Mouse (Mus musculus) midbrain, postnatal 0 days (tissue): ENCODE measurements at regions not wholly inside any gene's neighbourhood (a gene's known extent, or its start where the extent isn't known, plus 50 kb on each side); places are given as distances from the start of the nearest gene placed in this dataset.

Source experiments
- ATAC-seq: fragments of 200-750 bp; cut with Nextera tagmentation; 2 replicates; pipeline ENCODE4 v1.8.0; 2017; ENCODE audit warnings: moderate number of reproducible peaks, mild to moderate bottlenecking, moderate TSS enrichment, moderate library complexity; ENCODE audit not compliant: low FRiP score
- DNase-seq: peaks from one replicate; pipeline ENCODE4 v3.0.0-alpha.2; 2015; ENCODE audit warnings: low spot score
- H3K27ac ChIP-seq: fragments of 300-500 bp; sonication (generic); 2 replicates; pipeline ENCODE4 v1.5.1; 2014; ENCODE audit warnings: low read depth, mild to moderate bottlenecking, low read length, mixed read lengths
- H3K27me3 ChIP-seq: fragments of 300-500 bp; sonication (generic); 2 replicates; pipeline ENCODE4 v1.6.1; 2014; ENCODE audit warnings: low read length, control low read depth, mixed read lengths; ENCODE audit not compliant: insufficient read depth
- H3K36me3 ChIP-seq: fragments of 300-500 bp; sonication (generic); 2 replicates; pipeline ENCODE4 v1.6.1; 2014; ENCODE audit warnings: low read length, control low read depth, mixed read lengths; ENCODE audit not compliant: insufficient read depth
- H3K4me1 ChIP-seq: fragments of 300-500 bp; sonication (generic); 2 replicates; pipeline ENCODE4 v1.6.1; 2014; ENCODE audit warnings: mild to moderate bottlenecking, control low read depth, antibody characterized with exemption, low read length, mixed read lengths; ENCODE audit not compliant: insufficient read depth
- H3K4me2 ChIP-seq: fragments of 300-500 bp; sonication (generic); 2 replicates; pipeline ENCODE4 v1.6.1; 2014; ENCODE audit warnings: low read depth, mild to moderate bottlenecking, low read length, mixed read lengths; ENCODE audit not compliant: poor library complexity, severe bottlenecking
- H3K4me3 ChIP-seq: fragments of 300-500 bp; sonication (generic); 2 replicates; pipeline ENCODE4 v1.5.1; 2014; ENCODE audit warnings: low read depth, mild to moderate bottlenecking, low read length, moderate library complexity
- H3K9ac ChIP-seq: fragments of 300-500 bp; sonication (generic); replicated peaks from 2 replicates; pipeline ENCODE4 v1.6.1; 2014; ENCODE audit warnings: mild to moderate bottlenecking, low read length, moderate library complexity, mixed read lengths; ENCODE audit not compliant: poor library complexity, severe bottlenecking
- H3K9me3 ChIP-seq: fragments of 300-500 bp; sonication (generic); 2 replicates; pipeline ENCODE4 v1.6.1; 2016; ENCODE audit warnings: low read length, control low read depth
- CTCF ChIP-seq: IDR thresholded peaks from 2 replicates; pipeline ENCODE4 v1.5.1; 2016; ENCODE audit warnings: antibody characterized with exemption, mild to moderate bottlenecking
- WGBS: fragments of 180-500 bp; shearing (Covaris S2); extraction: QIAGEN DNeasy Blood & Tissue Kit; methylation state at CpG from one replicate; pipeline ENCODE4 v1.1.7; 2014; 5-methylcytosine and 5-hydroxymethylcytosine counted together

- H3K27me3 ChIP-seq, result no peaks in the 10 kb centered on the region
- no peaks in the 10 kb centered on the region for H3K9me3 ChIP-seq
- no peak overlapping the region for H3K27ac ChIP-seq
- 90% methylated on average over 6 of the region's 6 CpGs for WGBS
- no peaks in the 10 kb centered on the region for H3K4me1 ChIP-seq
- ATAC-seq (no peak), DNase-seq (no peak)
- no peak overlapping the region for H3K4me2 ChIP-seq
- no peak overlapping the region for H3K4me3 ChIP-seq
- H3K9ac ChIP-seq, result no peak overlapping the region
- no peak for TF ChIP-seq CTCF
- no peaks in the 10 kb centered on the region for H3K36me3 ChIP-seq
Observed at GRCm38 (mm10) chr17:64382894-64383293, 51.2 kb upstream of the Pja2 start.

- no peaks in the 10 kb centered on the region for H3K9me3 ChIP-seq
- DNase-seq (no peak), ATAC-seq (no peak)
- H3K36me3 ChIP-seq, result no peaks in the 10 kb centered on the region
- H3K4me2 ChIP-seq, result no peak overlapping the region
- no peak overlapping the region for H3K9ac ChIP-seq
- no peaks in the 10 kb centered on the region for H3K4me1 ChIP-seq
- H3K27ac ChIP-seq, result no peak overlapping the region
- 95% methylated on average over 11 of the region's 11 CpGs for WGBS
- no peaks in the 10 kb centered on the region for H3K27me3 ChIP-seq
- no peak overlapping the region for H3K4me3 ChIP-seq
- peak; percentile 26; the same call in 1 of the 2 replicates for TF ChIP-seq CTCF
Observed at GRCm38 (mm10) chr17:64383600-64383999, 51.9 kb upstream of the Pja2 start.

GRCm38 (mm10) chr17:64390349-64390748 is 58.6 kb upstream of the Pja2 start:
- Histone ChIP-seq H3K36me3 (no peaks in the 10 kb centered on the region), H3K27me3 (no peaks in the 10 kb centered on the region), H3K9ac (no peak overlapping the region), H3K27ac (no peak overlapping the region), H3K9me3 (no peaks in the 10 kb centered on the region), H3K4me2 (no peak overlapping the region), H3K4me1 (no peaks in the 10 kb centered on the region), H3K4me3 (no peak overlapping the region)
- WGBS, result 78% methylated on average over 1 of the region's 1 CpGs
- no peak for ATAC-seq
- DNase-seq, result no peak
- no peak for TF ChIP-seq CTCF

- no peak for ATAC-seq
Observed at GRCm38 (mm10) chr17:64397254-64397897, 65.7 kb upstream of the Pja2 start.

GRCm38 (mm10) chr17:64398114-64398692 is 66.5 kb upstream of the Pja2 start:
- H3K4me3 ChIP-seq, result no peak overlapping the region
- no peak for DNase-seq
- H3K4me2 ChIP-seq, result no peak overlapping the region
- H3K9ac ChIP-seq, result no peak overlapping the region
- no peaks in the 10 kb centered on the region for H3K9me3 ChIP-seq
- no peak for TF ChIP-seq CTCF
- H3K36me3 ChIP-seq, result no peaks in the 10 kb centered on the region
- 84% methylated on average over 9 of the region's 9 CpGs for WGBS
- H3K4me1 ChIP-seq, result no peaks in the 10 kb centered on the region
- H3K27ac ChIP-seq, result no peak overlapping the region
- no peak for ATAC-seq
- no peaks in the 10 kb centered on the region for H3K27me3 ChIP-seq

More at GRCm38 (mm10) chr17:64397254-64397897, 65.7 kb upstream of the Pja2 start:
- Histone ChIP-seq H3K4me2 (no peak overlapping the region), H3K27me3 (no peaks in the 10 kb centered on the region), H3K27ac (no peak overlapping the region), H3K36me3 (no peaks in the 10 kb centered on the region), H3K4me3 (no peak overlapping the region), H3K9me3 (no peaks in the 10 kb centered on the region), H3K4me1 (no peaks in the 10 kb centered on the region), H3K9ac (no peak overlapping the region)
- no peak for DNase-seq
- no peak for TF ChIP-seq CTCF
- 57% methylated on average over 12 of the region's 12 CpGs for WGBS

GRCm38 (mm10) chr17:64398708-64399107 is 67.0 kb upstream of the Pja2 start:
- no peak overlapping the region for H3K4me3 ChIP-seq
- DNase-seq (no peak), ATAC-seq (no peak)
- no peaks in the 10 kb centered on the region for H3K36me3 ChIP-seq
- no peak overlapping the region for H3K4me2 ChIP-seq
- H3K9me3 ChIP-seq, result no peaks in the 10 kb centered on the region
- no peaks in the 10 kb centered on the region for H3K4me1 ChIP-seq
- no peak overlapping the region for H3K27ac ChIP-seq
- no peak for TF ChIP-seq CTCF
- H3K9ac ChIP-seq, result no peak overlapping the region
- WGBS, result 73% methylated on average over 3 of the region's 3 CpGs
- no peaks in the 10 kb centered on the region for H3K27me3 ChIP-seq
